Mouse (Mus musculus) embryonic facial prominence, embryonic 12.5 days (tissue): ENCODE results near the gene Kcng1. TPM values are rescaled to one million over a fixed set of nuclear protein-coding genes. Genes with fewer than 3 reads are reported as not detected.

Experiments used
- ATAC-seq: fragments of 200-750 bp; cut with Nextera tagmentation; 2 replicates; pipeline ENCODE4 v1.8.0; 2017; ENCODE audit not compliant: insufficient number of reproducible peaks, insufficient read depth, low FRiP score, low TSS enrichment
- H3K27ac ChIP-seq: fragments of 300-500 bp; sonication (generic); 2 replicates; pipeline ENCODE4 v1.5.1; 2016; ENCODE audit warnings: mild to moderate bottlenecking
- H3K27me3 ChIP-seq: fragments of 300-500 bp; sonication (generic); 2 replicates; pipeline ENCODE4 v1.6.1; 2016; ENCODE audit warnings: mild to moderate bottlenecking, moderate library complexity
- H3K36me3 ChIP-seq: fragments of 300-500 bp; sonication (generic); 2 replicates; pipeline ENCODE4 v1.6.1; 2016; ENCODE audit warnings: mild to moderate bottlenecking
- H3K4me1 ChIP-seq: fragments of 300-500 bp; sonication (generic); 2 replicates; pipeline ENCODE4 v1.6.1; 2016
- H3K4me2 ChIP-seq: fragments of 300-500 bp; sonication (generic); replicated peaks from 2 replicates; pipeline ENCODE4 v1.6.1; 2016; ENCODE audit warnings: mild to moderate bottlenecking, moderate library complexity
- H3K4me3 ChIP-seq: fragments of 300-500 bp; sonication (generic); 2 replicates; pipeline ENCODE4 v1.5.1; 2016; ENCODE audit warnings: mild to moderate bottlenecking
- H3K9ac ChIP-seq: fragments of 300-500 bp; sonication (generic); 2 replicates; pipeline ENCODE4 v1.6.1; 2016; ENCODE audit warnings: mild to moderate bottlenecking, moderate library complexity
- H3K9me3 ChIP-seq: fragments of 300-500 bp; sonication (generic); 2 replicates; pipeline ENCODE4 v1.6.1; 2016; ENCODE audit warnings: mild to moderate bottlenecking, moderate library complexity
- WGBS: fragments of 180-500 bp; shearing (Covaris S2); methylation state at CpG from one replicate; pipeline ENCODE4 v1.1.7; 2016; 5-methylcytosine and 5-hydroxymethylcytosine counted together
- polyA plus RNA-seq: library from polyadenylated mRNA; unstranded; fragments of >200 nt; fragmentation: Nextera tagmentation; extraction: Ambion mirVana; gene quantifications from 2 replicates; pipeline ENCODE4 v1.2.1, GENCODE M21; 2016

The Kcng1 gene
- polyA plus RNA-seq: 1.4 and 2.0 TPM in 2 replicates

- H3K27ac ChIP-seq: no peak within 1 kb of the TSS
- peaks cover 8% of the 10 kb centered on the region; the same call in 1 of the 2 replicates for H3K4me1 ChIP-seq
- peak within 1 kb of the TSS; percentile 82 for H3K4me2 ChIP-seq
- H3K9me3 ChIP-seq: no peaks in the 10 kb centered on the region
- H3K9ac ChIP-seq: peak within 1 kb of the TSS; percentile 44; the same call in 1 of the 2 replicates
- H3K27me3 ChIP-seq: peaks cover 60% of the 10 kb centered on the region
- H3K36me3 ChIP-seq: no peaks in the 10 kb centered on the region
- 12% methylated on average over 12 of the region's 12 CpGs for WGBS
- H3K4me3 ChIP-seq: peak within 1 kb of the TSS; percentile 45
- ATAC-seq: no peak
Observed at GRCm38 (mm10) chr2:168281582-168281981, at the start of gene Kcng1. Kcng1 (minus strand) TSS chr2:168281736.

GRCm38 (mm10) chr2:168330421-168331070 lies 49.0 kb upstream of the Kcng1 start:
- no peaks in the 10 kb centered on the region for H3K27me3 ChIP-seq
- H3K4me1 ChIP-seq: peaks cover 11% of the 10 kb centered on the region
- 55% methylated on average over 11 of the region's 11 CpGs for WGBS
- H3K27ac ChIP-seq: no peak overlapping the region
- ATAC-seq: no peak
- no peaks in the 10 kb centered on the region for H3K9me3 ChIP-seq
- H3K4me2 ChIP-seq: no peak overlapping the region
- no peak overlapping the region for H3K4me3 ChIP-seq
- no peaks in the 10 kb centered on the region for H3K36me3 ChIP-seq
- no peak overlapping the region for H3K9ac ChIP-seq

- WGBS: 37% methylated on average over 10 of the region's 10 CpGs
- H3K36me3 ChIP-seq: no peaks in the 10 kb centered on the region
- no peak for ATAC-seq
- no peak overlapping the region for H3K4me2 ChIP-seq
- no peak overlapping the region for H3K27ac ChIP-seq
- H3K9ac ChIP-seq: no peak overlapping the region
- H3K27me3 ChIP-seq: no peaks in the 10 kb centered on the region
- H3K4me1 ChIP-seq: peaks cover 6% of the 10 kb centered on the region; the same call in 1 of the 2 replicates
- H3K4me3 ChIP-seq: no peak overlapping the region
- H3K9me3 ChIP-seq: no peaks in the 10 kb centered on the region
Observed at GRCm38 (mm10) chr2:168321716-168322374, 40.3 kb upstream of the Kcng1 start.

- H3K27ac ChIP-seq: no peak overlapping the region
- H3K9me3 ChIP-seq: no peaks in the 10 kb centered on the region
- ATAC-seq: no peak
- 75% methylated on average over 17 of the region's 17 CpGs for WGBS
- H3K4me1 ChIP-seq: peaks cover 6% of the 10 kb centered on the region; the same call in 1 of the 2 replicates
- H3K4me2 ChIP-seq: no peak overlapping the region
- no peak overlapping the region for H3K9ac ChIP-seq
- no peaks in the 10 kb centered on the region for H3K36me3 ChIP-seq
- no peak overlapping the region for H3K4me3 ChIP-seq
- H3K27me3 ChIP-seq: no peaks in the 10 kb centered on the region
Observed at GRCm38 (mm10) chr2:168320388-168321182, 39.0 kb upstream of the Kcng1 start.

- Histone ChIP-seq H3K4me2 (no peak overlapping the region), H3K4me1 (peaks cover 14% of the 10 kb centered on the region; the same call in 1 of the 2 replicates), H3K9me3 (no peaks in the 10 kb centered on the region), H3K27ac (0 out of 2 replicates have a peak overlapping the region, but pooled peaks have one; percentile 26), H3K9ac (no peak overlapping the region), H3K36me3 (no peaks in the 10 kb centered on the region), H3K27me3 (no peaks in the 10 kb centered on the region), H3K4me3 (no peak overlapping the region)
- WGBS: 48% methylated on average over 16 of the region's 16 CpGs
- no peak for ATAC-seq
Observed at GRCm38 (mm10) chr2:168314646-168315446, 33.3 kb upstream of the Kcng1 start.

GRCm38 (mm10) chr2:168312504-168312903 lies 31.0 kb upstream of the Kcng1 start:
- Histone ChIP-seq H3K36me3 (no peaks in the 10 kb centered on the region), H3K4me1 (peaks cover 14% of the 10 kb centered on the region; the same call in 1 of the 2 replicates), H3K9me3 (no peaks in the 10 kb centered on the region), H3K4me3 (no peak overlapping the region), H3K9ac (no peak overlapping the region), H3K4me2 (no peak overlapping the region), H3K27ac (no peak overlapping the region), H3K27me3 (no peaks in the 10 kb centered on the region)
- WGBS: 46% methylated on average over 4 of the region's 4 CpGs
- no peak for ATAC-seq

GRCm38 (mm10) chr2:168311006-168311405 lies 29.5 kb upstream of the Kcng1 start:
- Histone ChIP-seq H3K36me3 (no peaks in the 10 kb centered on the region), H3K4me3 (no peak overlapping the region), H3K27me3 (no peaks in the 10 kb centered on the region), H3K27ac (no peak overlapping the region), H3K4me2 (no peak overlapping the region), H3K9me3 (no peaks in the 10 kb centered on the region), H3K4me1 (peaks cover 14% of the 10 kb centered on the region; the same call in 1 of the 2 replicates), H3K9ac (no peak overlapping the region)
- 93% methylated on average over 16 of the region's 16 CpGs for WGBS
- no peak for ATAC-seq

- no peaks in the 10 kb centered on the region for H3K9me3 ChIP-seq
- no peak overlapping the region for H3K9ac ChIP-seq
- H3K4me2 ChIP-seq: no peak overlapping the region
- ATAC-seq: no peak
- no peaks in the 10 kb centered on the region for H3K36me3 ChIP-seq
- H3K4me3 ChIP-seq: no peak overlapping the region
- no peaks in the 10 kb centered on the region for H3K27me3 ChIP-seq
- H3K4me1 ChIP-seq: no peaks in the 10 kb centered on the region
- 71% methylated on average over 7 of the region's 7 CpGs for WGBS
- no peak overlapping the region for H3K27ac ChIP-seq
Observed at GRCm38 (mm10) chr2:168308916-168309315, 27.4 kb upstream of the Kcng1 start.

- H3K4me3 ChIP-seq: no peak overlapping the region
- no peaks in the 10 kb centered on the region for H3K36me3 ChIP-seq
- no peaks in the 10 kb centered on the region for H3K4me1 ChIP-seq
- H3K27ac ChIP-seq: no peak overlapping the region
- no peak for ATAC-seq
- 83% methylated on average over 8 of the region's 8 CpGs for WGBS
- H3K27me3 ChIP-seq: 0 out of 2 replicates have a peak, but pooled peaks cover 4% of the 10 kb centered on the region
- H3K4me2 ChIP-seq: no peak overlapping the region
- no peak overlapping the region for H3K9ac ChIP-seq
- no peaks in the 10 kb centered on the region for H3K9me3 ChIP-seq
Observed at GRCm38 (mm10) chr2:168299650-168300049, 18.1 kb upstream of the Kcng1 start.

- H3K4me3 ChIP-seq: no peak overlapping the region
- WGBS: 87% methylated on average over 10 of the region's 10 CpGs
- no peak overlapping the region for H3K9ac ChIP-seq
- H3K36me3 ChIP-seq: no peaks in the 10 kb centered on the region
- 0 out of 2 replicates have a peak, but pooled peaks cover 7% of the 10 kb centered on the region for H3K27me3 ChIP-seq
- H3K27ac ChIP-seq: no peak overlapping the region
- ATAC-seq: no peak
- H3K9me3 ChIP-seq: no peaks in the 10 kb centered on the region
- H3K4me2 ChIP-seq: no peak overlapping the region
- peaks cover 8% of the 10 kb centered on the region for H3K4me1 ChIP-seq
Observed at GRCm38 (mm10) chr2:168296530-168296929, 15.0 kb upstream of the Kcng1 start.

- peaks cover 8% of the 10 kb centered on the region for H3K4me1 ChIP-seq
- 0 out of 2 replicates have a peak, but pooled peaks cover 4% of the 10 kb centered on the region for H3K27me3 ChIP-seq
- no peak overlapping the region for H3K9ac ChIP-seq
- H3K9me3 ChIP-seq: no peaks in the 10 kb centered on the region
- H3K36me3 ChIP-seq: no peaks in the 10 kb centered on the region
- H3K4me2 ChIP-seq: no peak overlapping the region
- no peak overlapping the region for H3K4me3 ChIP-seq
- WGBS: 41% methylated on average over 6 of the region's 6 CpGs
- no peak overlapping the region for H3K27ac ChIP-seq
- no peak for ATAC-seq
Observed at GRCm38 (mm10) chr2:168292521-168292920, 11.0 kb upstream of the Kcng1 start.
